In the genomic region with DNA sequence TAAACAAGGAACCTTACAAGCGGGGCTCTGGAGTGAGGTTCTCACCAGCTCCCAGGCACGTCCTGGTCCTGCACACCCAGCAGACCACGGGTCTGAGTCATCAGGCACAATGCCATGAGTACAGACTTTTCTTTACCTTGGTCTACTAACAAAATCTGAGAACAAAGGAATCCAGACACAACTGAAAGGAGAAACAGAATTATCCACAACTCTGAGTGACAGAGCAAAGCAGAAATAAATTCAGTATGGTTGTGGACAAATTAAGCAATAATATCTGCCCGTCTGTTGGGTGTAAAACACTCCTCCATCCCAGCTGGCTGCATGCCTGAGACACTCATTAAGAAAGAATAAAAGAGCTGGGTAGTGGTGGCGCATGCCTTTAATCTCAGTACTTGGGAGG, we compare ENCODE assay signal across 16 mouse cellular contexts. TPM values are rescaled to one million over a fixed set of nuclear protein-coding genes. Genes with fewer than 3 reads are reported as not detected.
DNase-seq lines count a peak whose midpoint lies in the region; ATAC-seq and TF ChIP-seq lines count a peak whose summit lies in the region.
"Had no signal": no experiment of that assay in that cellular context is flagged by ENCODE, and none has a peak within 500 bp of the region (broad histone marks: within the 10 kb centered on the region; RNA-seq: fewer than 3 reads in every experiment).

No protein-coding gene starts in this region.

- TF ChIP-seq EP300 in liver, postnatal 0 days (IDR thresholded peaks at IDR 0.05; ENCODE audit: low read depth): no peak

- no peaks in the 10 kb centered on the region for H3K27me3 ChIP-seq in Patski
- H3K27me3 ChIP-seq in liver, postnatal 0 days (ENCODE audit: insufficient read depth, low read length): no peaks in the 10 kb centered on the region
- H3K27me3 ChIP-seq: limb, embryonic 13.5 days; midbrain, embryonic 12.5 days had no signal

- no peak overlapping the region for H3K4me3 ChIP-seq in liver, postnatal 0 days (ENCODE audit: low read depth, low read length)
- H3K4me3 ChIP-seq: hindbrain, embryonic 10.5 days; left cerebral cortex, adult 2 months; limb, embryonic 13.5 days; midbrain, embryonic 12.5 days had no signal

- H3K27ac ChIP-seq in liver, postnatal 0 days (ENCODE audit: low read depth): no peak overlapping the region
- H3K27ac ChIP-seq: hindbrain, embryonic 10.5 days; left cerebral cortex, adult 2 months; limb, embryonic 13.5 days; midbrain, embryonic 12.5 days had no signal

- peaks cover 40% of the 10 kb centered on the region for H3K36me3 ChIP-seq in liver, postnatal 0 days (replicated peaks; ENCODE audit: insufficient read depth, low read length)

- no peak for TF ChIP-seq CTCF in Patski (IDR thresholded peaks at IDR 0.05)
- no peak for TF ChIP-seq CTCF in liver, postnatal 0 days (IDR thresholded peaks at IDR 0.05; ENCODE audit: low read depth)

- POLR2A ChIA-PET in Patski (lab: Charles Lee): interaction anchor here (0.6 kb wide), 1 partner anchor 12 kb away, joined by 3 read pairs; no protein-coding TSS in a partner anchor

- no peaks in the 10 kb centered on the region for H3K4me1 ChIP-seq in liver, postnatal 0 days (ENCODE audit: insufficient read depth)
- H3K4me1 ChIP-seq: hindbrain, embryonic 10.5 days; midbrain, embryonic 12.5 days had no signal

- DNase-seq in right cerebral cortex, adult 18-20 months: peak; percentile 52
- no peak for DNase-seq in right cerebral cortex, postnatal 36 days (ENCODE audit: low spot score in 2 of 2)
- DNase-seq in Patski (ENCODE audit: low read depth, low spot score): peak; percentile 79
- DNase-seq in layer of hippocampus, adult 11-12 months (ENCODE audit: low spot score): peak; percentile 58
- no peak for DNase-seq in thymus, postnatal 0 days (ENCODE audit: low spot score)
- no peak for DNase-seq in cerebellum, adult 11 months
- DNase-seq in liver, postnatal 0 days: no peak
- DNase-seq: cerebellum, adult 8-10 months; kidney, postnatal 10 days; lung, embryonic 14.5 days; thymus, postnatal 4 days had no signal

- H3K9ac ChIP-seq in liver, postnatal 0 days (replicated peaks): no peak overlapping the region
- H3K9ac ChIP-seq: limb, embryonic 13.5 days; lung, embryonic 14.5 days; midbrain, embryonic 12.5 days had no signal

- H3K4me2 ChIP-seq in liver, postnatal 0 days (ENCODE audit: low read depth, low read length): no peak overlapping the region
- H3K4me2 ChIP-seq: limb, embryonic 13.5 days; lung, embryonic 14.5 days; midbrain, embryonic 12.5 days had no signal

- peak; percentile 60 for ATAC-seq in Patski
- ATAC-seq in liver, postnatal 0 days: no peak
- ATAC-seq: intestine, embryonic 16.5 days had no signal

- WGBS in liver, postnatal 0 days (ENCODE audit: insufficient replicate concordance): 76% methylated on average over 5 of the region's 5 CpGs

- CTCF ChIA-PET in Patski (lab: Charles Lee): interaction anchor here (1.0 kb wide), 1 partner anchor 12 kb away, joined by 3 read pairs; no protein-coding TSS in a partner anchor

- no peaks in the 10 kb centered on the region for H3K9me3 ChIP-seq in liver, postnatal 0 days (ENCODE audit: low read length)
- H3K9me3 ChIP-seq: hindbrain, embryonic 10.5 days; limb, embryonic 13.5 days; midbrain, embryonic 12.5 days had no signal

- in situ Hi-C loops in Patski (cut with MboI; ENCODE audit: low pct_unique_long_range_greater_than_20kb): no loop called here

RNA-seq across cellular contexts. Expression of gene Dip2a, which starts 13.4 kb away (rescaled TPM):
- polyA plus RNA-seq in Patski (2021): 47.9 TPM
- polyA plus RNA-seq in thymus, postnatal 0 days (2015; fragmentation: Nextera tagmentation; extraction: Ambion mirVana): 1.6 and 2.2 TPM in 2 replicates
- polyA plus RNA-seq in liver, postnatal 0 days (2015; fragmentation: Nextera tagmentation; extraction: Ambion mirVana): 0.67 and 0.97 TPM in 2 replicates

Comparison
In these comparisons a context has a peak if more than half of its experiments do, and no peak if none do; other contexts are left out.
1. DNase-seq: peak in right cerebral cortex, adult 18-20 months (single experiment), Patski (single experiment) and layer of hippocampus, adult 11-12 months (single experiment); none in right cerebral cortex, postnatal 36 days (0 of 2), thymus, postnatal 0 days (single experiment), cerebellum, adult 11 months (single experiment) and liver, postnatal 0 days (single experiment).
2. RNA of gene Dip2a, which starts 13.4 kb away (polyA plus RNA-seq): 47.9 TPM in Patski (single experiment); 1.6 to 2.2 TPM in thymus, postnatal 0 days and 0.67 to 0.97 TPM in liver, postnatal 0 days; every median in the first group is over 10 times any median in the second.